Mouse (Mus musculus): ENCODE data around the gene Tbc1d10c.
A peak's percentile ranks its signal among the peaks of the same experiment; 100 is the strongest.

Gene Tbc1d10c

DNA sequence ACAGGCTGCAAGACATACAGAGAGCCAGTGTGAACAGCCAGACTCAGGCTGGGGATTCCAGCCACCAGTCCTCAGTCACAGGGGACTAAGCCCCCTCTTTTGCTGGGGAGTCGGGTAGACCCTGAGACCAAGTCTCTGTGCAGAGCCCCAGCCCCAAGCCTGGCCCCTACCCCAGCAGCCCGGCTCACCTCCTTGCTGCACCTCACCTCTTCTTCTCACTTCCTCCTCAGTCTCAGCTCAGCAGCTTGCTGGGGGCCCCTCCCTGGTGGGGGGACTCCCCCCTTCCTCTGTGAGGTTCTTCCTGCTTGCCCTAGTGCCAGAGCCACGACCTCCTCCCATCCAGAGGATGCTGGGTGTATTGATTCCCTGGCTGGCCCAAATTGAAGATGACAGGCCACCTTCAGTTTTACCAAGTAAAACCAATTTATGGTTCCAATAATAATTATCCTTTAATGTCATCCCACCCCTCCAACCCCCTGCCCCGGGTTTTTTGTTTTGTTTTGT, at the start of gene Tbc1d10c:
TSS of gene Tbc1d10c (minus strand) at position 454 of the 504 bp plus-strand sequence.
- DNase-seq: no peak

DNA sequence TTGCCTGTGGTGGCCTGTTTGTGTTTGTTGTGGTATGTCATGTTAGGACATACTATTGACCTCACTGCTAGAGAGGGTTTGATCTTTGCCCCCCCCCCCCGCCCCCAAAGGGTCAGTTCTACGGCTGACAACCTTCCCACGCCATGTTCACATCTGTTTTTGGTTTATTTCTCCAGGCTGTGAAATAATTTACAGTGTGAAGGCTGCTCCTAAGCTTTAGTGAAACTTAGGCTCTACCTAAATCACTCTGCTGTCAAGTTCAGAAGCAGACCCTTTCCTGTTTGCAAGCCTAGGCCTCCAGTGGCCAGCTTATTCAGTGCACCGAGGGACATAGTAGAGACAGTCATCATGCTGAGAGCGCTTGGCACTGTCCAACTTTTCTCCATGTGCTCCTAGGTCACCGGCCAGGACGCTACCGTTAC, 49.2 kb upstream of the Tbc1d10c start:
- DNase-seq: no peak

- DNase-seq: no peak
Observed at GRCm38 (mm10) chr19:4234548-4234947, 43.5 kb upstream of the Tbc1d10c start.

- no peak for DNase-seq
Observed at GRCm38 (mm10) chr19:4232651-4233050, 41.6 kb upstream of the Tbc1d10c start.

GRCm38 (mm10) chr19:4232186-4232572, 41.1 kb upstream of the Tbc1d10c start:
- no peak for DNase-seq

GRCm38 (mm10) chr19:4231253-4232185, 40.4 kb upstream of the Tbc1d10c start, which contains the start of gene Pold4:
TSS of gene Pold4 (plus strand) at chr19:4231899.
- peak; percentile 96 for DNase-seq

DNA sequence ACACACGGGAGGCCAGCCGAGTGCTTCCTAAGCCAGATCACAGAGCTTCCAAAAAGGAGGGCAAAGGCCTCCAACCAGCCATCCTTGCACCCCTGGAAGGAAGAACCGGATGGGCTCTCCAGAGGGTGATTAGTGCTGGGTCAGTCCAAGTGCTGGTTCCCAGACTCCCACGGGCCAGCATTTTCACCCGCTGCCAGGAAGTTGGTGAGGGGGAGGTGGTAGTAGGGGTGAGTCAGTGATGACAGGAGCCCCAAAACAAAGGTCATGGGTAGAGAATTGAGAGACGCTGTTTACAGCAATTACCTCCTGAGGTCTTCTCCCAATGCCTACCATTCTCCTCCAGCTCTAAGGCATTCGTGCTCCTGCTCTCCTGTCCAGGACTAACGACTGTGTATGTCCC, 39.3 kb upstream of the Tbc1d10c start:
- no peak for DNase-seq

- DNase-seq: no peak
Observed at GRCm38 (mm10) chr19:4229451-4230076, 38.5 kb upstream of the Tbc1d10c start.

DNA sequence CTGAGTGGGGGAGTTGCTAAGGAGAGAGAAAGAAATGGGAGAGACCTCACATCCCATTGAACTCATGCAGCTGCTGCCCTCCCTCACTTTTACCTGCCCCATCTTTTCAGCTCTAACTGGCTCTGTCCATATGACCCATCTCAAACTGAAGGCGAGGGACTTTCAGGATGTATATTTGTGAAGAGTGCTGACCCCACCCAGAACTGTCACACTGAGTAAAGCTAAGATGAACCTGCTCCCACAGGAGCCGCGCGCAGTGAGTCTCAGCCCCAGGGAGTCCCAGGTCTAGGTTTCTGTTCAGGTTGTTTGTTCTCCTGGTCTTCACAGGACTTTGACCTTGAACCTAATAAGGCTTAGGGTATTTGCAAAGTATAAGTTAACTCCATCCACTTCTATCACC, 37.8 kb upstream of the Tbc1d10c start:
- no peak for DNase-seq

DNA sequence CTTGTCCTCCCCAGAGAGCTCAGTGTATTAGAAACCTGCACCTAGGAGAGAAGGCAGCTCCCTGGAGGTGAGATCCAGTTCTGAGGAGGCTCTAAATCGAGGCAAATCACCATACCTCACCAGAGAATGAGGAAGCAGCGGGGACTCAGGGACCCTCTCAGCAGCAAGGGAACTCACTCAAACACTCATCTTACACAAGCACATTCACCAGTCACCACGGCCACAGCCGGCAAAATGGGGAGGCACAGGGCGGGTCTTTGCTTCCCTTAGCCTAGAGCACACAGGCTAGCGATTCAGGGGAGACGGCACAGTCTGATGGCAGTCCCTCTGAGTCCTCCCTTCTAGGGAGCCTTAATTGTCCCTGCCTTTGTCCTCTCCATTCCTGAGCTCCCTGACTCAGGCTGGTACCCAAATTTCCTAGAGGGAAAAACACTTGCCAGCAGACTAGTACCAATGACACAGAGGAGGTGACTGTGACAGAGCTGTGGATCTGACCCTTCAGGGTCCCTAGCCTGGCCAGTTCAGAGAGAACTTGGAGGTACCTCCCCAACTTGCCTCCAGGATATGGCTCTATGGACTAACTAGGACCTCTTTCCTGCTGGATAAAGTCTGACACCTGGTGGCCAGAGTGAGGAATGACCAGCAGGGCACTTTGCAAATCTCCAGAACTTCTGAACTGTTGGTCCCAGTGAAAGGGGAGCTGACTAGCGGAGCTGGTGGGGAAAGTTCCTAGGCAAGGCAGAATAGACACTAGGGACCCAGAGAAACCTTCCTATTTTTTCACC, 37.0 kb upstream of the Tbc1d10c start:
- peak; percentile 55 for DNase-seq

DNA sequence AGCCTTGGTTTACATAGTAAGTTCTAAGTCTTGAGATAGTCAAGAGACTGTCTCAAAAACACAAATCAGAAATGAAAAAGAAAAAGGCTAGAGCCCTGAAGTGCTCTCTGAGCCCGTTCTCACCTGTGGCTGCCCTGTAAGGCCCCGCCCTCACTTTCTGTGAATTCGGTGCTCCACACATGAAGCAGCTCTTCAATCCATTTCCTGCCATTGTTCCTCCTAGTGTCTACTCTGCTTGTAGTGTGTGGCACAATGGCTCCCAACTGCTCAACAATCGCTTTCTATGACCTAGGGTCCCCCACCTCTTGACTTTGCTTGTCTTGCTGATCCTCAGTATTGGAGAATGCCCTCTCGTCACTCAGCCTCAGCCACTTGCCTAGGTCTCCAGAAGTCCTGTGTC, 36.4 kb upstream of the Tbc1d10c start:
- no peak for DNase-seq

DNA sequence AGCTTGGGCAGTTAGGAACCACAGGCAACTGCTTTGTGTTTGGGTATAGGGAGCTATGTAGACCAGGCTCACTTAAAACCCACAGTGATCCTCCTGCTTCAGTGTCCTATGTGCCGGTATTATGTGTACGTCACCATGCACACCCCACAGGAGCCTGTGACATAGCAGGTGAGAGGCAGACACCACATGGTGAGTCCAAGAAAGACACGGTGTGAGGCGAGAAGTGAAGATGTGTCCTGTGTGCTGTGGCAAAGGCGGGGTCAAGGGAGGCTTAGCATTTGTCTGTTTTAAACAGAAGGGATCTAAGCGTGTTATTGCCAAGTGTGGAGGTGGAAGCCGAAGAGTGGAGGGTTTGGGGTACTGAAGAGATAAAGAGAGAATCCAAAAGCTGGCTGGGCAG, 35.7 kb upstream of the Tbc1d10c start:
- no peak for DNase-seq

- DNase-seq: no peak
Observed at GRCm38 (mm10) chr19:4222165-4222564, 31.1 kb upstream of the Tbc1d10c start.

DNA sequence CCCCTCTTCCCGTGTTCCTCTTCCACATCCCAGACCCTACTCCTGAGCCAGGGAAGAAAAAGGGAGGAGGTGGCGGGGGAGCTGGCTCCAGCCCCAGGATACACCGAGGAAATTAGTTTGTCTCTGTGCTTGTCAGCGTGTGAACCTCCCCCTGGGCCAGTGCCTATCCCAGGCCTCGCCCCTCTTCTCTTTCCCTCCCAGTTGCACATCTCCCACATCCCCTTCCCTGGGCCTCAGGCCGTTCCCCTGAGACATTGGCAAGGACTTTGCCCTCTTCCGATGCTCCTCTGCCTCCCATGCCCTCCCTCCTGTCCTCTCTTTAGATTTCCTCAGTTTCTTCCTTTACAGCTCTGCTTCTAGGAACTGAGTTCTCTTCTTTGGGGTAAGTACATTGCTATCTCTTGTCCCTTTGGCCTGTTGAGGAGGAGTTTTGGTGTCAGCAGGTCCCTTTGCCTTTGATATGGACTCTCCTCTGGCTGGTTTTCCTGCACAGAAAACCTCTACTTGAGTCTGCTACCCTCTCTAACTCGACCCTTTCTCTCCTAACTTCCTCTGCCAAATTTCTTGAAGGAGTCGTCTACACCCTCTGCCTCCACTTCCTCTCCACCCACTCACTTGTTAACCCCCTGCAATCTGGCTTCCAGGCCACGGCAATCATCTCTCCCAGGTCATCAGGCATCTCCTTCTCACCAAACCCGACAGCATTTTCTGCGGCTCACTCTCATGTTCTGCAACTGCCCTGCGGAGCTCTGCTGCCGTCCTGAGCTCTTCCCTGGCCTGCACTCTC, 30.1 kb upstream of the Tbc1d10c start:
- no peak for DNase-seq

- no peak for DNase-seq
Observed at GRCm38 (mm10) chr19:4220416-4220815, 29.3 kb upstream of the Tbc1d10c start.

GRCm38 (mm10) chr19:4219943-4220342, 28.9 kb upstream of the Tbc1d10c start:
- DNase-seq: no peak

GRCm38 (mm10) chr19:4218784-4219183, 27.7 kb upstream of the Tbc1d10c start:
- DNase-seq: no peak

GRCm38 (mm10) chr19:4218293-4218692, 27.2 kb upstream of the Tbc1d10c start:
- DNase-seq: no peak

- DNase-seq: no peak
Observed at GRCm38 (mm10) chr19:4217855-4218254, 26.8 kb upstream of the Tbc1d10c start.

DNA sequence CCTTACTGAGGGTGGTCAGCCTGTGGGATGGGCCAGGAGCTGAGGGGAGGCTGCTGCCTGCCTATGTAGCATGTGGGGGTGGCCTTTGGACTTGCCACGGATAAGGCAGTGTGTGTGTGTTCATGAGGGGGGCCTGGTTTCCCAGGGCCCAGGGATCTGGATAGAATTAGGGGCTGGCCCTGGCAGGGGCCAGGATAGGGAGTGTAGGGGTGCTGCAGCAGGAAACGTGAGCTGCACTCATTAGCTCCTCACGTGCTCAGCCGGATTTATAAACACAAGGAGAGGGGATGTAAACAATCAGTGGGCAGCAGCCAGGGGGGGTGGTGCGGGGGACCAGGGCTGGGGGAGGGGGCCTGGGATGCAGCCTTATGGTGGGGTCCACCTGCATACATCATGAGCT, 26.1 kb upstream of the Tbc1d10c start:
- no peak for DNase-seq

DNA sequence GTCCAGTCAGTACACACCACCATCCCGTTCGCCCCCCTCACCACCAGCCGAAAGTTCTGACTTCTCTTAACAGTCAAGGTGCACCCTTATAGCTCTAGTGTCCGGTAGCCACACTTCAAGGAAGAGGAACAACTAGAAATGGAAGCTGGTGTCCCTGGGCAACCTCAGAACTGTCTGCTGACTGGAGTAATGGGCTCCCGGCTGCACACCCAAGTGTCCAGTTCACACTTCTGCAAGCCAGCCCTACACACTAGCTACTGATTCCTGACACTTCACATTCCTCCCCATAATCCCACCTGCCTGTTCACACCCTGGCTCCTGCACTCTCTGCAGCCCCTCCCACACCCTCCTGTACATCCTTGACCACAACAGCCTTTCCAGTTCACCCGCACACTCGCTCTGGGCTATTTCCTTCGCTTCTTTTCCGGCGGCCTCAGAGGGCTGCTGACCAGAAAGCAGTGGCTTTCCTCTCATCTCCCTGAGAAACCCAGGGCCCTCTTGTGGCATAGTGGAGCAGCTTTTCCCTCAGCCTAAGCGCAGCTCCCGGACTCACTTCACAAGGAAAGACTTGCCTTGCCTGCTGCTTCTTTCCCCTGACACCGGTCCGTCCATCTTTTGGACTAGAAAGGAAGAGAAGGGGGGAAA, 25.1 kb upstream of the Tbc1d10c start:
- no peak for DNase-seq

DNA sequence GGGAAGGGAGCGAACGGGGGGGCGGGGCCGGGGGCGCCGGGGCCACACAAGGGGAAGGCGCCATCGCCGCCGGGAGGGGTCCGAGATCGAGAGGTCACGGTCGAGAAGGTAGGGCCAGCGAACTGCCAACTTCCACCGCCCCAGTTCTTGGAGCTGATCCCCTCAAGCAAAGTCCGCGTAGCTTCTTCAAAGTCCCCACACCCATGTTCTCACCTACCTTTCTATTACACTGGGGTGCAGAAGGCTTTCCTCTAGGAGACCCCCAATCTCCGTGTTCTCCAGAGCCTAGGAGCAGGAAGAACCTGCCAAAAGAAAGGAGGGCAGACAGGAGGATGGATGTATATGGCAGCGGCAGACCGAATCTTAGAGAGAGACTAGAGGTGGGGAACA, 24.4 kb upstream of the Tbc1d10c start:
- no peak for DNase-seq

All from right cerebral cortex, postnatal 14 days (tissue).